Mouse (Mus musculus): ENCODE measurements at regions not wholly inside any gene's neighbourhood (a gene's known extent, or its start where the extent isn't known, plus 50 kb on each side); places are given as distances from the start of the nearest gene placed in this dataset.
A peak's percentile ranks its signal among the peaks of the same experiment; 100 is the strongest.

GRCm38 (mm10) chr13:61710823-61711222, 140.9 kb upstream of the Cts3 start:
- peak; percentile 27 for DNase-seq

DNA sequence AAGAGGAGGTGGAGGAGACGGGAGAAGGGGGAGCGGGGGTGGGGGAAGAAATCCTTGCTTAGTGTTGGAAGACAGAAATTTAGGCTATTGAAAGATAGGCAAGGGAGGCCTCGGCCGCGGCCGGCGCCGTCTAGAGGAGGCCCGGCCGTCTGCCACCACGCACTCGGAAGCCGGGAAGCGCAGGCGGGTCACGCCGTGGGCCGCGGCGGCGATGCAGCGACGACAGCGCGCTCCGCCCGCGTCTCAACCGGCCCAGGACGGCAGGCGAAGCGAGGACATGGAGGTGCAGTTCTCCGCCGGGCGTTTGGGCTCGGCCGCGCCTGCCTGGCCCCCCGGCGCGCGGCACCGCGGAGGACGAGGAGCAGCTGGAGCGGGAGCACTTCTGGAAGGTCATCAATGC, 95.8 kb upstream of the Cts3 start:
- no peak for DNase-seq
